Mouse (Mus musculus) liver, adult 2 months (tissue): ENCODE results near the gene D3Ertd254e.

Source experiments
- CTCF ChIP-seq: fragments of 200-500 bp; IDR thresholded peaks from 2 replicates; pipeline ENCODE4 v1.5.1; 2011; ENCODE audit warnings: low read depth, low read length, control low read depth
- POLR2A ChIP-seq: fragments of 200-500 bp; IDR thresholded peaks from 2 replicates; pipeline ENCODE4 v1.6.1; 2011; ENCODE audit warnings: low read length, control low read depth; ENCODE audit not compliant: insufficient read depth; ENCODE audit errors: extremely low read depth

DNA sequence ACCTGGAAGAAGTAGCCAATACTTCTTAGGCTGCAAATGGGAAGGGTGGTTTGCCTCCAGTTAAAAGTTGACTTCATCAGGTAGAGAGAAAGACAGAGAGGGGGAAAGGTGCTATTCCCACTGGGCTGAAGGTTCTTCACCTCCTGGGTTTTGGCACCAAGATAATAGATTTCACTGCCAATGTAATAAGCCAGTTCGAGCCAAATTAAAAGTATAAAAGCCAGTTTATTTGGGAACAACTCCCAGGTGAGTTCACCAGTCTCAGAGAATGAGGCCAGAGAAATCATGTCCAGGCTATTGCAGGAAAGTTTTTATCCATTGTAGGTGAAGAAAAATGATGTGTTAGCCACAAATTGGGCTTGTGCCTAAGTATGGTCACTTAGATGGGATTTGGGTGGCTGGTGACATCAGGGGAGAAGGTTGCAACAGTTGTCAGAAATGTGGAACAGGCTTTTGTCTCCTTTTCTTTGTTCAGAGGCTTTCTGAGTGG lies 12.6 kb upstream of the D3Ertd254e start:
- TF ChIP-seq CTCF (no peak), POLR2A (no peak)
